Mouse (Mus musculus): ENCODE results near the gene Lmntd1. TPM values are rescaled to one million over a fixed set of nuclear protein-coding genes. Genes with fewer than 3 reads are reported as not detected.

Lmntd1 gene
- 0.20 TPM in 1 of 2 replicates, not detected in the other for polyA plus RNA-seq (2014; fragmentation: Nextera tagmentation; extraction: Ambion mirVana)

- 74% methylated on average over 7 of the region's 7 CpGs for WGBS
- Histone ChIP-seq H3K4me1 (ENCODE audit: control insufficient read depth, insufficient read depth, low read length) (no peaks in the 10 kb centered on the region), H3K36me3 (replicated peaks; ENCODE audit: control insufficient read depth, insufficient read depth, low read depth, low read length) (no peaks in the 10 kb centered on the region), H3K9me3 (replicated peaks; ENCODE audit: control insufficient read depth, low read length) (no peaks in the 10 kb centered on the region), H3K27me3 (ENCODE audit: control insufficient read depth, insufficient read depth, low read length) (no peaks in the 10 kb centered on the region), H3K9ac (replicated peaks; ENCODE audit: low read length) (no peak within 1 kb of the TSS), H3K27ac (replicated peaks; ENCODE audit: low read depth, low read length) (no peak within 1 kb of the TSS), H3K4me3 (ENCODE audit: low read depth, low read length) (no peak within 1 kb of the TSS), H3K4me2 (ENCODE audit: low read depth, low read length) (no peak within 1 kb of the TSS)
- DNase-seq (ENCODE audit: low spot score) (no peak), ATAC-seq (replicated peaks; ENCODE audit: insufficient number of reproducible peaks, low FRiP score, low TSS enrichment, low read depth) (no peak)
These were observed at the start of gene Lmntd1 for GRCm38 (mm10) chr6:145614219-145614618. TSS of gene Lmntd1 (minus strand) at chr6:145614319.

GRCm38 (mm10) chr6:145660943-145661342 is 46.8 kb upstream of the Lmntd1 start:
- no peak for ATAC-seq (replicated peaks; ENCODE audit: insufficient number of reproducible peaks, low FRiP score, low TSS enrichment, low read depth)
- Histone ChIP-seq H3K27ac (replicated peaks; ENCODE audit: low read depth, low read length) (no peak overlapping the region), H3K27me3 (ENCODE audit: control insufficient read depth, insufficient read depth, low read length) (no peaks in the 10 kb centered on the region), H3K36me3 (replicated peaks; ENCODE audit: control insufficient read depth, insufficient read depth, low read depth, low read length) (no peaks in the 10 kb centered on the region), H3K4me1 (ENCODE audit: control insufficient read depth, insufficient read depth, low read length) (no peaks in the 10 kb centered on the region), H3K4me2 (ENCODE audit: low read depth, low read length) (no peak overlapping the region), H3K9ac (replicated peaks; ENCODE audit: low read length) (no peak overlapping the region), H3K4me3 (ENCODE audit: low read depth, low read length) (no peak overlapping the region), H3K9me3 (replicated peaks; ENCODE audit: control insufficient read depth, low read length) (no peaks in the 10 kb centered on the region)
- DNase-seq (ENCODE audit: low spot score): no peak
- 68% methylated on average over 11 of the region's 11 CpGs for WGBS

- Histone ChIP-seq H3K36me3 (replicated peaks; ENCODE audit: control insufficient read depth, insufficient read depth, low read depth, low read length) (no peaks in the 10 kb centered on the region), H3K27me3 (ENCODE audit: control insufficient read depth, insufficient read depth, low read length) (no peaks in the 10 kb centered on the region), H3K9ac (replicated peaks; ENCODE audit: low read length) (no peak overlapping the region), H3K27ac (replicated peaks; ENCODE audit: low read depth, low read length) (no peak overlapping the region), H3K4me3 (ENCODE audit: low read depth, low read length) (no peak overlapping the region), H3K9me3 (replicated peaks; ENCODE audit: control insufficient read depth, low read length) (no peaks in the 10 kb centered on the region), H3K4me2 (ENCODE audit: low read depth, low read length) (no peak overlapping the region), H3K4me1 (ENCODE audit: control insufficient read depth, insufficient read depth, low read length) (no peaks in the 10 kb centered on the region)
- 79% methylated on average over 6 of the region's 6 CpGs for WGBS
- DNase-seq (ENCODE audit: low spot score): no peak
- ATAC-seq (replicated peaks; ENCODE audit: insufficient number of reproducible peaks, low FRiP score, low TSS enrichment, low read depth): no peak
These were observed 45.0 kb upstream of the Lmntd1 start for GRCm38 (mm10) chr6:145659116-145659515.

GRCm38 (mm10) chr6:145656740-145657591 is 42.8 kb upstream of the Lmntd1 start:
- 79% methylated on average over 14 of the region's 15 CpGs for WGBS
- Histone ChIP-seq H3K27me3 (ENCODE audit: control insufficient read depth, insufficient read depth, low read length) (no peaks in the 10 kb centered on the region), H3K9ac (replicated peaks; ENCODE audit: low read length) (no peak overlapping the region), H3K4me2 (ENCODE audit: low read depth, low read length) (no peak overlapping the region), H3K4me1 (ENCODE audit: control insufficient read depth, insufficient read depth, low read length) (no peaks in the 10 kb centered on the region), H3K36me3 (replicated peaks; ENCODE audit: control insufficient read depth, insufficient read depth, low read depth, low read length) (no peaks in the 10 kb centered on the region), H3K27ac (replicated peaks; ENCODE audit: low read depth, low read length) (no peak overlapping the region), H3K9me3 (replicated peaks; ENCODE audit: control insufficient read depth, low read length) (no peaks in the 10 kb centered on the region), H3K4me3 (ENCODE audit: low read depth, low read length) (no peak overlapping the region)
- no peak for ATAC-seq (replicated peaks; ENCODE audit: insufficient number of reproducible peaks, low FRiP score, low TSS enrichment, low read depth)
- DNase-seq (ENCODE audit: low spot score): no peak

- Histone ChIP-seq H3K4me3 (ENCODE audit: low read depth, low read length) (no peak overlapping the region), H3K9me3 (replicated peaks; ENCODE audit: control insufficient read depth, low read length) (no peaks in the 10 kb centered on the region), H3K4me1 (ENCODE audit: control insufficient read depth, insufficient read depth, low read length) (no peaks in the 10 kb centered on the region), H3K4me2 (ENCODE audit: low read depth, low read length) (no peak overlapping the region), H3K36me3 (replicated peaks; ENCODE audit: control insufficient read depth, insufficient read depth, low read depth, low read length) (no peaks in the 10 kb centered on the region), H3K9ac (replicated peaks; ENCODE audit: low read length) (no peak overlapping the region), H3K27me3 (ENCODE audit: control insufficient read depth, insufficient read depth, low read length) (no peaks in the 10 kb centered on the region), H3K27ac (replicated peaks; ENCODE audit: low read depth, low read length) (no peak overlapping the region)
- DNase-seq (ENCODE audit: low spot score) (no peak), ATAC-seq (replicated peaks; ENCODE audit: insufficient number of reproducible peaks, low FRiP score, low TSS enrichment, low read depth) (no peak)
- WGBS: 90% methylated on average over 1 of the region's 1 CpGs
These were observed 41.6 kb upstream of the Lmntd1 start for GRCm38 (mm10) chr6:145655678-145656077.

GRCm38 (mm10) chr6:145654062-145654836 is 40.1 kb upstream of the Lmntd1 start:
- Histone ChIP-seq H3K9ac (replicated peaks; ENCODE audit: low read length) (no peak overlapping the region), H3K27me3 (ENCODE audit: control insufficient read depth, insufficient read depth, low read length) (no peaks in the 10 kb centered on the region), H3K27ac (replicated peaks; ENCODE audit: low read depth, low read length) (no peak overlapping the region), H3K4me3 (ENCODE audit: low read depth, low read length) (no peak overlapping the region), H3K9me3 (replicated peaks; ENCODE audit: control insufficient read depth, low read length) (no peaks in the 10 kb centered on the region), H3K4me2 (ENCODE audit: low read depth, low read length) (no peak overlapping the region), H3K4me1 (ENCODE audit: control insufficient read depth, insufficient read depth, low read length) (no peaks in the 10 kb centered on the region), H3K36me3 (replicated peaks; ENCODE audit: control insufficient read depth, insufficient read depth, low read depth, low read length) (no peaks in the 10 kb centered on the region)
- DNase-seq (ENCODE audit: low spot score): no peak
- WGBS: 85% methylated on average over 8 of the region's 8 CpGs
- no peak for ATAC-seq (replicated peaks; ENCODE audit: insufficient number of reproducible peaks, low FRiP score, low TSS enrichment, low read depth)

GRCm38 (mm10) chr6:145653626-145654025 is 39.5 kb upstream of the Lmntd1 start:
- no peaks in the 10 kb centered on the region for H3K27me3 ChIP-seq (ENCODE audit: control insufficient read depth, insufficient read depth, low read length)
- ATAC-seq (replicated peaks; ENCODE audit: insufficient number of reproducible peaks, low FRiP score, low TSS enrichment, low read depth) (no peak), DNase-seq (ENCODE audit: low spot score) (no peak)
- no peaks in the 10 kb centered on the region for H3K4me1 ChIP-seq (ENCODE audit: control insufficient read depth, insufficient read depth, low read length)
- no peak overlapping the region for H3K9ac ChIP-seq (replicated peaks; ENCODE audit: low read length)
- H3K36me3 ChIP-seq (replicated peaks; ENCODE audit: control insufficient read depth, insufficient read depth, low read depth, low read length): no peaks in the 10 kb centered on the region
- no peaks in the 10 kb centered on the region for H3K9me3 ChIP-seq (replicated peaks; ENCODE audit: control insufficient read depth, low read length)
- H3K4me2 ChIP-seq (ENCODE audit: low read depth, low read length): no peak overlapping the region
- 84% methylated on average over 5 of the region's 5 CpGs for WGBS
- no peak overlapping the region for H3K27ac ChIP-seq (replicated peaks; ENCODE audit: low read depth, low read length)
- no peak overlapping the region for H3K4me3 ChIP-seq (ENCODE audit: low read depth, low read length)

- H3K4me1 ChIP-seq (ENCODE audit: control insufficient read depth, insufficient read depth, low read length): no peaks in the 10 kb centered on the region
- 81% methylated on average over 5 of the region's 5 CpGs for WGBS
- ATAC-seq (replicated peaks; ENCODE audit: insufficient number of reproducible peaks, low FRiP score, low TSS enrichment, low read depth) (no peak), DNase-seq (ENCODE audit: low spot score) (no peak)
- H3K4me2 ChIP-seq (ENCODE audit: low read depth, low read length): no peak overlapping the region
- no peaks in the 10 kb centered on the region for H3K36me3 ChIP-seq (replicated peaks; ENCODE audit: control insufficient read depth, insufficient read depth, low read depth, low read length)
- H3K27me3 ChIP-seq (ENCODE audit: control insufficient read depth, insufficient read depth, low read length): no peaks in the 10 kb centered on the region
- no peak overlapping the region for H3K9ac ChIP-seq (replicated peaks; ENCODE audit: low read length)
- H3K9me3 ChIP-seq (replicated peaks; ENCODE audit: control insufficient read depth, low read length): no peaks in the 10 kb centered on the region
- no peak overlapping the region for H3K27ac ChIP-seq (replicated peaks; ENCODE audit: low read depth, low read length)
- no peak overlapping the region for H3K4me3 ChIP-seq (ENCODE audit: low read depth, low read length)
These were observed 38.9 kb upstream of the Lmntd1 start for GRCm38 (mm10) chr6:145652986-145653385.

All from embryonic facial prominence, embryonic 11.5 days (tissue).